Mouse (Mus musculus) heart, postnatal 25 days (tissue): Measurements from ENCODE around the gene Tiam1. TPM values are rescaled to one million over a fixed set of nuclear protein-coding genes. Genes with fewer than 3 reads are reported as not detected.
A peak's percentile ranks its signal among the peaks of the same experiment; 100 is the strongest.

Experiments used
- DNase-seq: peaks from one replicate; pipeline ENCODE4 v3.0.0; 2022; ENCODE audit warnings: low spot score
- intact Hi-C: fragments of 180-260 bp; cut with DNase I; formaldehyde crosslinking; loops from one replicate; pipeline ENCODE4 v1.15.1; 2025
- total RNA-seq, 2 experiments: library from RNA; stranded (reverse); gene quantifications; 2 replicates each; pipeline ENCODE4 v1.2.3; 2021

Gene Tiam1
- total RNA-seq, 2 experiments from 2014 or later, result 6.7 to 7.8 TPM

- no peak for DNase-seq
- intact Hi-C loops, result no loop called here
These were observed 171.6 kb downstream of the Tiam1 start for GRCm38 (mm10) chr16:89972018-89972417.

DNA sequence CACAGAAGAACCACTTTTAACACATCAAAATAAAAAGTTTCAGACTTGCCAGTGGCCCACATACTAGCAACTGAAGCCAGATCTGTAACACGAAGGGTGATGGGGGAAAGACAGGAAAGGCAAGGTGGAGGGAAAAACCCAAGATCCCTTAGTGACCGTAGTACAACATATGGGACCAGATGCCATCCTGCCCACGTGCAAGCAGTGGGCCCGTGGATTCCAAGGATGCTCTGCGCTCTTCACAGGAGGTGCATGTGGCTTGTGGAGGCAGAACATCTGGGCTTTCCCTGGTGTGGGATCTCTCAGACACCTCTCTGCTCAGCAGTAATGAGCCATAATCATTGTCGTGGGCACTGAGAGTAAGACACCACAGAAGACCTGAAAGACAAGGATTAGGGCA is 175.5 kb downstream of the Tiam1 start:
- intact Hi-C loops, result no loop called here

GRCm38 (mm10) chr16:89962876-89963275 is 180.7 kb downstream of the Tiam1 start:
- intact Hi-C loops, result no loop called here
- no peak for DNase-seq

More for the DNA sequence above, 175.5 kb downstream of the Tiam1 start:
- no peak for DNase-seq

DNA sequence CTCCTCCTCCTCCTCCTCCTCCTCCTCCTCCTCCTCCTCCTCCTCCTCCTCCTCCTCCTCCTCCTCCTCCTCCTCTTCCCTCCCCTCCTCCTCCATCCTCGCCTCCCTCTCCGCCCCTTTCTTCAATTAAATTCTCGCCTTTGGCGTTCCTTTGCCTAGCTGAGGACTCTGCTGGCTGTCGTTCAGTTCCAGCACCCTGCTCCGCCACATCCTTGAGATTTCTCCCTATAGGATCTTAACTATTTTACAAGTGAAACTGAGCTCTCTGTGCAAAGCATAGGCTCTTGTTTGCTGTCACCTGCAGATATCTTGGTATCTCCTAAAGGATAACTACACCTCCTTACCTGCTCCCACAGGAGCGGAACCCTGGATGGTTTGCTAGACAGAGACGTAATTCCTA is 182.7 kb downstream of the Tiam1 start:
- intact Hi-C loops, result no loop called here
- no peak for DNase-seq

DNA sequence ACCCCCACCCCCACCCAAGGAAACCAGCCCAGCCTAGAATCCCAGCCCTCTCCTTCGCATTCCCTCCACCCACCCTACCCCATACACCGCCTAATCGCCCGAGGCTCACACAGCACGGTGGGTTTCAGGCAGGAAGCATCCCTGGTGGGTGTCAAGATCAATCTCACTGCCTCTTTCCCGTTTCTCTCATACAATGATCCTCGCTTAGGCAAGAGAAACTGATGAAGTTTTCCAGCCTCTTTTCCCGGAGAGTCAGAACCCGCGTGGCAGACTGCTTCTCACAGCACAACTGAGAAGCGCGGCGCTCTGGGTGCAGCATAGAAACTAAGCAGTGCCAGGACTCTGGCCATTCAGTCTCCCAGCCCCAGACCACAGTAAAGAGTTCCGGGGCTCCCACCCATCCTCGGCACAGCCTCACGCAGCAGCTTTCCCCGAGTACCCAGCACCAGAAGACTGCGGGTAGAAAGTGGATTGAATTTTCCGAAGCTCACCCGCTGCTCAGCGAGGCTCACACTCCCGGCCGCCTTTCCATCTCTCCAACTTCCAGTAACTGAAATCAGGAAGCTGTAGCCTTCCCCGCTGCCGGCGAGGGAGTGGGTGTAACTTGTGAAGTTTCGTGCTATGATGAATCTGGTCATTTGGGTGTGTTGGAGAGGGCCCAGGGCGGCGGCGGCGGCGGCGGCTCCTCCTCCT is 183.2 kb downstream of the Tiam1 start:
- DNase-seq, result peak; percentile 42
- intact Hi-C loops, result no loop called here

DNA sequence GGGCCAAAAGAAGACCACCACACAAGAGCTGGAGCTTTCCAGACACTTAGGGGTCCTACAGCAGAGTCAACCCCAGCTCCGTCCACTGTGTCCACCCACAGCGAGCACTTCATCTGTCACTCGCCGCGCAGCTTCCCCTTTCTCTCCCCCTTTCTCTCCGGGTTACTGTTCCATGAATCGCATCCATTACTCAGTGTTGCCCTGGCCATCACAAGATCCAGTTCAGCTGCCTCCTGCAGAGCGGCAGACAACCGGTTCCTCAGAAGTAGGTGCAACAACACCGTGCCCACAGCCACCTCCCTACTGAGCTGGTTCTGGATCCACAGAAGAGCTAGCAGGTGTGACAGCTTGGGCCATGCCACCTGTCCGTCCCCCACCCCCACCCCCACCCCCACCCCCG is 184.6 kb downstream of the Tiam1 start:
- no peak for DNase-seq
- intact Hi-C loops, result no loop called here

DNA sequence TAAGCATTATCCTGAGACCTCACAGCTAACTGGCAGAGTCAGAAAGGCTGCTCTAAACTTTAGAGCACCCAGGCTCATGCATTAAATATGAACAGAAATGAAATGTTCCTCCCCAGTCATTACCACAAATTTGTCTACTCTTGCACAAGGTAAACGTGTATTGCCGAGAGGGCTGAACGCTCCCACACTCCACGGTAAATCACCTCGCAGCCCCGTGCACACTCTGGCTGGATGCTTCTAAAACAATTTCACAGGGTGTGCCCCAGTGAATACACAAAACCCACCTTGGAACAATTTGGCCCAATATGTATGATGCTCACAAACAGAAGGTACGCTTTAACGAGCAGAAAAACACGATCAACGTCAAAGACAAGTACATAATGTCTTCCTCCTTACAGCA is 185.5 kb downstream of the Tiam1 start:
- DNase-seq, result no peak
- intact Hi-C loops, result no loop called here

DNA sequence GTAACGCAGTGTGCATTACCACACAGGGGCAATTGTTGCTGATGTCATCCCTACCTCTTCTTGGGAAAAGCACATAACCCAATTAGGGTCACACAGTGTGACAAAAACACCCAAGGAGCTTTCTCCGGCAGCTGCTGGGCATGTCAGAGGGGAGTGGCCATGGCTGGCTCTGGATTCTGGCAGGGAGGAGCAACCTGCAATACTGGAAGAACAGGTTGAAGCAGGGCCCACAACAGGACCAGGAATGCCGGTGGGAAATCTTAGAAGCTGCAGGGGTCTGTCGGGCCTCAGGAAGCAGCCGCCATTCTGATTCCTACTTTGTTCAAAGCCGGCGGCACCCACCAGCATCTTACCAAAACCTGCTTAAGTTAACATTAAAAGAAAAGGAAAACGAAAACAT is 189.0 kb downstream of the Tiam1 start:
- intact Hi-C loops, result no loop called here
- DNase-seq, result no peak

GRCm38 (mm10) chr16:89954114-89954513 is 189.5 kb downstream of the Tiam1 start:
- intact Hi-C loops, result no loop called here
- no peak for DNase-seq

GRCm38 (mm10) chr16:89952821-89953220 is 190.7 kb downstream of the Tiam1 start:
- no peak for DNase-seq
- intact Hi-C loops, result no loop called here

DNA sequence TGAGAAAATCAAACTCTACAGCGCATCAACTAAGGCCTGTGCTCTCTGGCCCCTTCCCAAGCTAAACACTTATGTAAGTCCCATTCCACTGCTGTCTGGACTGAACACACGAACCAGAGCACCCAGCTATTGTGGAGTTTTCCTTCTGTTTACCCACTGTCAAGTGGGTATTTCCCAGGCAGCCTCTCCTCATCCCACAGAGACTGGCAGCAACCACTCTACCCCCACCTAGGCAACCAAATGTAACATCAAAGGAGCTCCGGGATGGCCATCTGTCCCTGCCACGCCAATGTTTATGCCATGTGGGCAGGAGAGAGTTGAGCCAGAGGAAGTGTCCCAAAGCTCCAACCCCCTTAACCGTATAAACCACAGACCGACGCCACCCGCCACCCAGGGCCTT is 192.8 kb downstream of the Tiam1 start:
- no peak for DNase-seq
- intact Hi-C loops, result no loop called here

DNA sequence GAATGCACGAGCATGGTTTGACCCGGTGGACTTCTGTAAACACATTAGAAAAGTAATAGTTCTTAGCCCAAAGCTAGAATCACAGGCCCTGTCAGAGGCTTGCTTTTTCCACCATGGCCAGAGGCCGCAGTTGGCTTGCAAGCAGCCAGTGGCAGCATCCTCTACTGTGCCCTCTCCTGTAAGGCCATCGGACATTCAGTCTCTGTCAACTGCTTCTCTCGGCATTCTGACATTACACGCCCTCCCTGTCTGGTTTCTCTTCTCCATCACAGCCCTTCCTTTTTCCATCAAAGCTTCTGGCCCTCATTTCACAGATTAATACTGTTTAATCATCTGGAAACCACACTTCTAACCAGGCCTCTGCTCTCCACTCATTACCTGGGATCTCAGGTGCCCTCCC is 193.3 kb downstream of the Tiam1 start:
- intact Hi-C loops, result no loop called here
- no peak for DNase-seq

- DNase-seq, result no peak
- intact Hi-C loops, result loop anchor here (10.0 kb wide), 1 partner anchor 103 kb away; no protein-coding TSS in a partner anchor
These were observed 195.5 kb downstream of the Tiam1 start for GRCm38 (mm10) chr16:89948040-89948439.

- intact Hi-C loops, result loop anchor here (10.0 kb wide), 1 partner anchor 102 kb away; no protein-coding TSS in a partner anchor
- DNase-seq, result no peak
These were observed 196.8 kb downstream of the Tiam1 start for GRCm38 (mm10) chr16:89946816-89947215.

GRCm38 (mm10) chr16:89944604-89945283 is 198.8 kb downstream of the Tiam1 start:
- no peak for DNase-seq
- intact Hi-C loops, result loop anchor here (10.0 kb wide), 1 partner anchor 100 kb away; no protein-coding TSS in a partner anchor

GRCm38 (mm10) chr16:89944050-89944449 is 199.5 kb downstream of the Tiam1 start:
- DNase-seq, result no peak
- intact Hi-C loops, result loop anchor here (10.0 kb wide), 1 partner anchor 99 kb away; no protein-coding TSS in a partner anchor

DNA sequence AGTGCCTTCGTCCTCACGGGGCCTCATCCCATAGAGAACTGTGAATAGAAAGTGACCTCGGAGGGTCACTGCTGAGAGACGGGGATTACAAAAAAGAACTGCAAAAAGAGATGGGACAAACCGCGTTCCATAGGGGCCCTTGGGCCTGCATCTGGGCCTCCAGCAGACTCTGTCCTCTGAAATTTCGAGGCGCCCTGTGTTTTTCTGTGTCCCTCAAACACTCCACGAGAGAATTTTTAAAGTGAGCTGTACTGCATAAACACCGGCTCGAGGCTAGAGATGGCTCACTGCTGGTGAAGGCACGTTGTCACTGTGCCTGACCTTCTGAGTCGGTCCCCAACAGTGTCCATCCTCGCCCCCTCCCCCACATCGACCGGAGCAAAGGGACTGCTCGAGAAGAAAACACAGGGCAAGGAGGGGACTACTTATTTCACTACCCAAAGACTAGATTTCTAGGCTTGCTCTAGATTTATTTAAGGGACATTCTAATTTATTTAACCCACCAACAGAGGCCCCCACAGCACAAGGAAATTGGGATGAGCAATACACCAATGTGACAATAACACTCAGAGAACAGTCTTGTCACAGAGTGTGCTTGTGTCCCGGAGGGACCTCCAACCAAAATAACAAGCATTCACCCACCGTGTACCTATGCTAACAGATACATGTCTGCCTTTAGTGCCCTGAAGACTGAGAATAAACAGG is 200.2 kb downstream of the Tiam1 start:
- intact Hi-C loops, result loop anchor here (2.0 to 10.0 kb wide), 2 partner anchors 99 to 223 kb away; no protein-coding TSS in a partner anchor
- DNase-seq, result no peak

GRCm38 (mm10) chr16:89940696-89941095 is 202.9 kb downstream of the Tiam1 start:
- intact Hi-C loops, result loop anchor here (10.0 kb wide), 1 partner anchor 96 kb away; no protein-coding TSS in a partner anchor
- no peak for DNase-seq

DNA sequence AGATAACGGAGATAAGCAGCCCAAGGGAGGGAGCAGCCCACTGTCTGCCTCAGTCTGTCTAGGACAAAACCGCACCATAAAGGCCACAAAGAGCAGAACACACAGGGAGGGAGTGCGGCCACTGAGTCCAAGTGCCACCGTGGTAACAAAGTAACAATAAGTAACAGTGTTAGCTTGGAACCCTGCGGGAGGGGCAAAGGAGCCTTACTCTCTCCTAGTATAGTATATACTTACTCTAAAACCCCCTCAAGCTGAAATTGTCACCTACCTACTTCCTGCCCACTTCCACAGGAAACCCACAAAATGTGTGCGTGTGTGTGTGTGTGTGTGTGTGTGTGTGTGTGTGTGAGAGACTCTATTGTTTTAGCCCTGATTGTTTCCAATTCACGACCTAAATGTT is 205.3 kb downstream of the Tiam1 start:
- no peak for DNase-seq
- intact Hi-C loops, result no loop called here

GRCm38 (mm10) chr16:89936571-89936970 is 207.0 kb downstream of the Tiam1 start:
- intact Hi-C loops, result no loop called here
- DNase-seq, result no peak

- intact Hi-C loops, result no loop called here
- no peak for DNase-seq
These were observed 208.2 kb downstream of the Tiam1 start for GRCm38 (mm10) chr16:89935398-89935797.
